Mouse (Mus musculus): ENCODE measurements at regions not wholly inside any gene's neighbourhood (a gene's known extent, or its start where the extent isn't known, plus 50 kb on each side); places are given as distances from the start of the nearest gene placed in this dataset.

DNA sequence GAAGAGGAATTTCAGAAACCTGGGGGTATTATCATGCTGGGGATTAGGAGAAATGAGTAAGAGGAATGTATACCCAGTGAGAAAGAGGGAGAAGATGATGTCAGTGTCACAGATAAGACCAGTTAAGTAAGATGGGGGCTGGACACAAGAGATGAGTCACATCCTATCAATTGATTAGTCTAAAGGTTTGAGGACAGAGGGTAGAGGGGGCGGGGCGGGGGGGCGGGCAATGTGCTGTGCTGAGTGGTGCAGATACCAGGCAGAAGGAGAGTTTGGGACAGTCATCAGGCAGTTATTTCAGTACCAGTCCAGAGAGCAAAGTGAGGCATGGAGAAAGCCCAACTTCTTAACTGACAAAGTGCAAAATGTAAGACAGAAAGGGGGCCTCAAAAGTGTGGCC, 601.4 kb upstream of the Nr5a2 start:
- no peak overlapping the region for H3K4me3 ChIP-seq (ENCODE audit: low read depth, low read length)
- H3K4me2 ChIP-seq (replicated peaks; ENCODE audit: low read depth), result no peak overlapping the region
- no peaks in the 10 kb centered on the region for H3K9me3 ChIP-seq (ENCODE audit: control insufficient read depth)
- TF ChIP-seq CTCF (IDR thresholded peaks at IDR 0.05; ENCODE audit: low read depth), result no peak
- ATAC-seq, result no peak
- no peaks in the 10 kb centered on the region for H3K4me1 ChIP-seq (replicated peaks; ENCODE audit: control insufficient read depth, insufficient read depth, low read length)
- H3K36me3 ChIP-seq (ENCODE audit: control insufficient read depth, insufficient read depth), result no peaks in the 10 kb centered on the region
- H3K27ac ChIP-seq (ENCODE audit: low read depth, low read length), result no peak overlapping the region
- H3K27me3 ChIP-seq (replicated peaks; ENCODE audit: control insufficient read depth, insufficient read depth, low read length), result no peaks in the 10 kb centered on the region
- 78% methylated on average over 3 of the region's 3 CpGs for WGBS
- H3K9ac ChIP-seq (ENCODE audit: low read depth, low read length), result no peak overlapping the region

GRCm38 (mm10) chr1:137560389-137561268, 600.4 kb upstream of the Nr5a2 start:
- Histone ChIP-seq H3K4me1 (replicated peaks; ENCODE audit: control insufficient read depth, insufficient read depth, low read length) (no peaks in the 10 kb centered on the region), H3K4me2 (replicated peaks; ENCODE audit: low read depth) (no peak overlapping the region), H3K9me3 (ENCODE audit: control insufficient read depth) (no peaks in the 10 kb centered on the region), H3K9ac (ENCODE audit: low read depth, low read length) (no peak overlapping the region), H3K27me3 (replicated peaks; ENCODE audit: control insufficient read depth, insufficient read depth, low read length) (no peaks in the 10 kb centered on the region), H3K4me3 (ENCODE audit: low read depth, low read length) (no peak overlapping the region), H3K27ac (ENCODE audit: low read depth, low read length) (no peak overlapping the region), H3K36me3 (ENCODE audit: control insufficient read depth, insufficient read depth) (no peaks in the 10 kb centered on the region)
- no peak for ATAC-seq
- TF ChIP-seq CTCF (IDR thresholded peaks at IDR 0.05; ENCODE audit: low read depth), result no peak
- WGBS, result 48% methylated on average over 11 of the region's 11 CpGs

DNA sequence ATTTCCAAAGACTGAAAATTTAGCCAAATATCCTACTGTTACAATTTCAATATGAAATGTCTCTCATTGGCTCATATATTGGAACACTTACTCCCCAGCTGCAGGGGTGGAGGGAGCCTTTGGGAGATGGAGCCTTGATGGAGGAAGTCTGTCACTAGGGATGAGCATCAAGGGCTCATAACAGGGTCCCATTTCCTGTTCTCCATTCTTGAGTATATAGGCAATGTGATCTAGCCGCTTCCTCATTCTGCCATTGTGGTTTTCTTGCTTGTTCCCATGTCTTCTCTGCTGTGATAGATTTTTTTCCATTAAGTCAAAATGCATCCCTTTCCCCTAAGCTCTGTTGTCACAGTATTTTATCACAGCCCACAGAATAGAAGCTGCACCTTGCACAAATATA, 589.4 kb upstream of the Nr5a2 start:
- Histone ChIP-seq H3K27me3 (replicated peaks; ENCODE audit: control insufficient read depth, insufficient read depth, low read length) (no peaks in the 10 kb centered on the region), H3K27ac (ENCODE audit: low read depth, low read length) (no peak overlapping the region), H3K9ac (ENCODE audit: low read depth, low read length) (no peak overlapping the region), H3K4me2 (replicated peaks; ENCODE audit: low read depth) (no peak overlapping the region), H3K36me3 (ENCODE audit: control insufficient read depth, insufficient read depth) (no peaks in the 10 kb centered on the region), H3K4me3 (ENCODE audit: low read depth, low read length) (no peak overlapping the region), H3K9me3 (ENCODE audit: control insufficient read depth) (no peaks in the 10 kb centered on the region), H3K4me1 (replicated peaks; ENCODE audit: control insufficient read depth, insufficient read depth, low read length) (no peaks in the 10 kb centered on the region)
- 87% methylated on average over 1 of the region's 1 CpGs for WGBS
- no peak for ATAC-seq
- no peak for TF ChIP-seq CTCF (IDR thresholded peaks at IDR 0.05; ENCODE audit: low read depth)

DNA sequence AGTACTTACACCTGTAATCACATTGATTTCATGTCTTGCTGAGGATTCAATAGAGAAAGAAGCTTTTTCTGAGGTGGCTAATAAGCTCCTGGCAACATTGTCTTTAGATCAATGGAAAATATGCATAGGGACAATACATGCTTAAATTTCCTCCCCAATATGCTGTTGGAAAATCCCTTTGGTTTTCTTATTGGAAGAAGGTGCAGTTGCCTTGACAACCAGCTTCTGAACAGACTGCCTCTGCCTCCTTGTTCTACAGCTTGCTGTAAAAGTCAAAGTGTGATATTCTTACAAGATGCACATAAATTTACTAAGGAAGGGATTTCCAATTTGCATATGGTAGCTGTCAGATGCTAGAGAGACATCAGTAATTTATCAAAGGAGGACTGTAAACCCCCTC, 585.4 kb upstream of the Nr5a2 start:
- no peaks in the 10 kb centered on the region for H3K36me3 ChIP-seq (ENCODE audit: control insufficient read depth, insufficient read depth)
- H3K9ac ChIP-seq (ENCODE audit: low read depth, low read length), result no peak overlapping the region
- no peaks in the 10 kb centered on the region for H3K27me3 ChIP-seq (replicated peaks; ENCODE audit: control insufficient read depth, insufficient read depth, low read length)
- no peak overlapping the region for H3K4me3 ChIP-seq (ENCODE audit: low read depth, low read length)
- no peaks in the 10 kb centered on the region for H3K9me3 ChIP-seq (ENCODE audit: control insufficient read depth)
- ATAC-seq, result no peak
- H3K4me1 ChIP-seq (replicated peaks; ENCODE audit: control insufficient read depth, insufficient read depth, low read length), result no peaks in the 10 kb centered on the region
- no peak overlapping the region for H3K4me2 ChIP-seq (replicated peaks; ENCODE audit: low read depth)
- H3K27ac ChIP-seq (ENCODE audit: low read depth, low read length), result no peak overlapping the region
- TF ChIP-seq CTCF (IDR thresholded peaks at IDR 0.05; ENCODE audit: low read depth), result no peak

DNA sequence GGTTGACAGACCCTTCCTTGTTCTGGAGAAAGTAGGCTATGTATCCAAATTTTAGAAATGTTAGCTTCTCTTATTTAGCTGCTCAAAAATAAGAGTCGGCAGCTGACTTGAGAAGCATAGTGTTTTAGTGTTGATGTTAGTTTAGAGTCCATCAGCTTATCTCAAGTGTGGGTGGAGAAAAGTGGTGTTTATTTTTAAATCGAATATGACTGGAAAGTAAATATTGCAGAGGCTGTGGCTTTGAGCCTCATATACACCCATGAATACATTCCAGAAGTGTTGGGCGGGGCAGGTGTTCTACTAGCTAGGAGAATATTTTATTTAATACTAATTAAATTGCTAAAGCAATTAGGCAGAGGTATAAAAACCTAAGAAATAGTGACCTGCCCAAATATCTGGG, 583.6 kb upstream of the Nr5a2 start:
- H3K4me1 ChIP-seq (replicated peaks; ENCODE audit: control insufficient read depth, insufficient read depth, low read length), result no peaks in the 10 kb centered on the region
- 62% methylated on average over 3 of the region's 3 CpGs for WGBS
- no peak overlapping the region for H3K9ac ChIP-seq (ENCODE audit: low read depth, low read length)
- no peak for ATAC-seq
- no peaks in the 10 kb centered on the region for H3K9me3 ChIP-seq (ENCODE audit: control insufficient read depth)
- H3K27ac ChIP-seq (ENCODE audit: low read depth, low read length), result no peak overlapping the region
- no peak for TF ChIP-seq CTCF (IDR thresholded peaks at IDR 0.05; ENCODE audit: low read depth)
- no peaks in the 10 kb centered on the region for H3K36me3 ChIP-seq (ENCODE audit: control insufficient read depth, insufficient read depth)
- no peaks in the 10 kb centered on the region for H3K27me3 ChIP-seq (replicated peaks; ENCODE audit: control insufficient read depth, insufficient read depth, low read length)
- no peak overlapping the region for H3K4me2 ChIP-seq (replicated peaks; ENCODE audit: low read depth)
- H3K4me3 ChIP-seq (ENCODE audit: low read depth, low read length), result no peak overlapping the region

DNA sequence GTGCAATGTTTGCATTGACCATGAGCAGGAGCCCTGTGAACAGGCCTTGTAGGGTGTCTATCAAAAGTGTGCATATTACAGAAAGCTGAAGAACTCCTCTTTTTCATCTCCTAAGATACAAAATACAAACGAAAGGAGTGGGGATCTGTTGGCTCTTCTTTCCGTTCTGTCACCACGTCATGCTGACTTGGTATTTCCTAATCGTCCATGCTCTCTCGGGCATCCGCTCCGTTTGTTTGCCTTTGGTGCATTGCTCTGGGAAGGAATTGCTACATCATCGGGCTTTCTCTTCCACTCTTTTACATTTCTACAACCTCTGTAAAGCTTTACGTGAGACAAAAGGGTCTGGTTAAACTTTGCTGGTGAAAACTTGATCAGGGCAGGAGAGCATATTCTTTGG, 581.2 kb upstream of the Nr5a2 start:
- Histone ChIP-seq H3K9me3 (ENCODE audit: control insufficient read depth) (no peaks in the 10 kb centered on the region), H3K27ac (ENCODE audit: low read depth, low read length) (no peak overlapping the region), H3K4me3 (ENCODE audit: low read depth, low read length) (no peak overlapping the region), H3K4me1 (replicated peaks; ENCODE audit: control insufficient read depth, insufficient read depth, low read length) (no peaks in the 10 kb centered on the region), H3K27me3 (replicated peaks; ENCODE audit: control insufficient read depth, insufficient read depth, low read length) (no peaks in the 10 kb centered on the region), H3K4me2 (replicated peaks; ENCODE audit: low read depth) (no peak overlapping the region), H3K36me3 (ENCODE audit: control insufficient read depth, insufficient read depth) (no peaks in the 10 kb centered on the region), H3K9ac (ENCODE audit: low read depth, low read length) (no peak overlapping the region)
- WGBS, result 86% methylated on average over 9 of the region's 9 CpGs
- no peak for TF ChIP-seq CTCF (IDR thresholded peaks at IDR 0.05; ENCODE audit: low read depth)
- ATAC-seq, result no peak
